Mouse (Mus musculus) MEL (cell line): Measurements from ENCODE around the gene Lcn2. TPM values are rescaled to one million over a fixed set of nuclear protein-coding genes. Genes with fewer than 3 reads are reported as not detected.

Experiments
- DNase-seq: peaks from one replicate; pipeline ENCODE4 v3.0.0; 2011; ENCODE audit warnings: low read depth, low spot score
- H3K27ac ChIP-seq: 2 replicates; pipeline ENCODE4 v1.5.1; 2012; ENCODE audit warnings: low read depth, mild to moderate bottlenecking, control low read depth, low read length, moderate library complexity; ENCODE audit not compliant: control insufficient read depth
- H3K27me3 ChIP-seq, 2 experiments: fragments of 150-350 bp in 1 of 2; sonication (generic) in 1 of 2; 2 replicates each; pipeline ENCODE4 v1.6.1; 2012; ENCODE audit warnings: low read length in 2 of 2, mild to moderate bottlenecking in 2 of 2, improper control_type of control experiment in 1 of 2, moderate library complexity in 1 of 2; ENCODE audit not compliant: insufficient read depth in 2 of 2, control insufficient read depth in 1 of 2
- H3K36me3 ChIP-seq, 2 experiments: 2 replicates each; pipeline ENCODE4 v1.6.1; 2012 to 2014; ENCODE audit warnings: low read length in 2 of 2, improper control_type of control experiment in 1 of 2, inconsistent platforms in 1 of 2, mild to moderate bottlenecking in 1 of 2; ENCODE audit not compliant: insufficient read depth in 2 of 2, control insufficient read depth in 1 of 2
- H3K4me1 ChIP-seq, 2 experiments: fragments of 150-350 bp in 1 of 2; sonication (generic) in 1 of 2; 2 replicates each; pipeline ENCODE4 v1.6.1; 2012; ENCODE audit warnings: low read length in 2 of 2, improper control_type of control experiment in 1 of 2, mild to moderate bottlenecking in 1 of 2; ENCODE audit not compliant: insufficient read depth in 2 of 2, control insufficient read depth in 1 of 2
- H3K4me3 ChIP-seq, 2 experiments: fragments of 150-350 bp in 1 of 2; sonication (generic) in 1 of 2; 2 replicates each; pipeline ENCODE4 v1.5.1; 2012; ENCODE audit warnings: low read depth in 2 of 2, low read length in 2 of 2, mild to moderate bottlenecking in 2 of 2, moderate library complexity in 2 of 2, control low read depth in 1 of 2, improper control_type of control experiment in 1 of 2; ENCODE audit not compliant: control insufficient read depth in 1 of 2, insufficient read depth in 1 of 2
- H3K79me2 ChIP-seq: 2 replicates; pipeline ENCODE4 v1.6.1; 2012; ENCODE audit warnings: mild to moderate bottlenecking, low read length, moderate library complexity; ENCODE audit not compliant: control insufficient read depth, poor library complexity, insufficient read depth
- H3K9ac ChIP-seq: 2 replicates; pipeline ENCODE4 v1.6.1; 2012; ENCODE audit warnings: low read depth, mild to moderate bottlenecking, control low read depth, low read length, moderate library complexity; ENCODE audit not compliant: control insufficient read depth, poor library complexity, severe bottlenecking
- H3K9me3 ChIP-seq: fragments of 150-350 bp; sonication (generic); replicated peaks from 2 replicates; pipeline ENCODE4 v1.6.1; 2012; ENCODE audit warnings: mild to moderate bottlenecking, low read length, improper control_type of control experiment, moderate library complexity; ENCODE audit not compliant: insufficient read depth
- CHD1 ChIP-seq: IDR thresholded peaks from 2 replicates; pipeline ENCODE4 v1.6.1; 2012; ENCODE audit warnings: low read depth, mild to moderate bottlenecking, inconsistent platforms, low read length, improper control_type of control experiment
- CHD2 ChIP-seq: IDR thresholded peaks from 2 replicates; pipeline ENCODE4 v1.6.1; 2011; ENCODE audit warnings: low read length, improper control_type of control experiment
- CTCF ChIP-seq, 3 experiments: IDR thresholded peaks in 2 of 3; conservative IDR thresholded peaks in 1 of 3; 2 replicates each; pipeline ENCODE4 v1.5.1; 2011 to 2012; ENCODE audit warnings: low read length in 3 of 3, low read depth in 2 of 3, mild to moderate bottlenecking in 2 of 3, improper control_type of control experiment in 1 of 3, inconsistent platforms in 1 of 3, mixed read lengths in 1 of 3, moderate library complexity in 1 of 3; ENCODE audit not compliant: control insufficient read depth in 1 of 3, insufficient read depth in 1 of 3, poor library complexity in 1 of 3, severe bottlenecking in 1 of 3
- E2F4 ChIP-seq: IDR thresholded peaks from 2 replicates; pipeline ENCODE4 v1.6.1; 2011; ENCODE audit warnings: low read depth, low read length, improper control_type of control experiment, borderline replicate concordance
- ELF1 ChIP-seq: IDR thresholded peaks from 2 replicates; pipeline ENCODE4 v1.6.1; 2014; ENCODE audit warnings: low read depth, mild to moderate bottlenecking, inconsistent platforms, low read length, improper control_type of control experiment, moderate library complexity
- EP300 ChIP-seq, 2 experiments: IDR thresholded peaks; 2 replicates each; pipeline ENCODE4 v1.6.1; 2011; ENCODE audit warnings: improper control_type of control experiment in 2 of 2, low read length in 2 of 2, low read depth in 1 of 2, mild to moderate bottlenecking in 1 of 2
- ETS1 ChIP-seq: IDR thresholded peaks from 2 replicates; pipeline ENCODE4 v1.6.1; 2012; ENCODE audit warnings: low read depth, mild to moderate bottlenecking, inconsistent platforms, low read length, improper control_type of control experiment, moderate library complexity
- GABPA ChIP-seq: IDR thresholded peaks from 2 replicates; pipeline ENCODE4 v1.6.1; 2012; ENCODE audit warnings: low read depth, mild to moderate bottlenecking, inconsistent platforms, low read length, improper control_type of control experiment, moderate library complexity
- GATA1 ChIP-seq: IDR thresholded peaks from 2 replicates; pipeline ENCODE4 v1.6.1; 2011; ENCODE audit warnings: low read depth, low read length, improper control_type of control experiment
- HCFC1 ChIP-seq: IDR thresholded peaks from 2 replicates; pipeline ENCODE4 v1.6.1; 2012; ENCODE audit warnings: low read depth, mild to moderate bottlenecking, inconsistent platforms, low read length, improper control_type of control experiment, moderate library complexity
- JUND ChIP-seq: IDR thresholded peaks from 2 replicates; pipeline ENCODE4 v1.6.1; 2011; ENCODE audit warnings: low read depth, mild to moderate bottlenecking, improper control_type of control experiment, low read length
- KAT2A ChIP-seq: conservative IDR thresholded peaks from 2 replicates; pipeline ENCODE4 v1.6.1; 2012; ENCODE audit warnings: low read depth, low read length, improper control_type of control experiment, inconsistent platforms
- MAFK ChIP-seq: IDR thresholded peaks from 2 replicates; pipeline ENCODE4 v1.6.1; 2011; ENCODE audit warnings: low read depth, mild to moderate bottlenecking, low read length, improper control_type of control experiment, borderline replicate concordance
- MAZ ChIP-seq: IDR thresholded peaks from 2 replicates; pipeline ENCODE4 v1.6.1; 2012; ENCODE audit warnings: low read depth, mild to moderate bottlenecking, inconsistent platforms, low read length, improper control_type of control experiment
- MEF2A ChIP-seq: IDR thresholded peaks from 2 replicates; pipeline ENCODE4 v1.6.1; 2014; ENCODE audit warnings: low read depth, mild to moderate bottlenecking, inconsistent platforms, low read length, improper control_type of control experiment; ENCODE audit not compliant: poor library complexity, insufficient replicate concordance, severe bottlenecking; ENCODE audit errors: extremely low read depth
- MXI1 ChIP-seq: IDR thresholded peaks from 2 replicates; pipeline ENCODE4 v1.6.1; 2011; ENCODE audit warnings: mild to moderate bottlenecking, low read depth, low read length, improper control_type of control experiment
- MYB ChIP-seq: IDR thresholded peaks from 2 replicates; pipeline ENCODE4 v1.6.1; 2011; ENCODE audit warnings: mild to moderate bottlenecking, low read depth, low read length, improper control_type of control experiment
- MYC ChIP-seq: IDR thresholded peaks from 2 replicates; pipeline ENCODE4 v1.6.1; 2011; ENCODE audit warnings: low read depth, mild to moderate bottlenecking, low read length, improper control_type of control experiment, moderate library complexity
- POLR2A ChIP-seq, 2 experiments: IDR thresholded peaks; 2 replicates each; pipeline ENCODE4 v1.6.1; 2011 to 2012; ENCODE audit warnings: low read length in 2 of 2, mild to moderate bottlenecking in 2 of 2, control low read depth in 1 of 2, improper control_type of control experiment in 1 of 2, low read depth in 1 of 2, moderate library complexity in 1 of 2; ENCODE audit not compliant: control insufficient read depth in 1 of 2, insufficient read depth in 1 of 2, poor library complexity in 1 of 2
- POLR2AphosphoS2 ChIP-seq: IDR thresholded peaks from 2 replicates; pipeline ENCODE4 v1.6.1; 2011; ENCODE audit warnings: low read length, improper control_type of control experiment
- POLR2AphosphoS5 ChIP-seq: IDR thresholded peaks from 2 replicates; pipeline ENCODE4 v1.6.1; 2012; ENCODE audit warnings: low read depth, borderline replicate concordance, mild to moderate bottlenecking, inconsistent platforms, low read length, moderate library complexity, mixed read lengths
- RAD21 ChIP-seq: IDR thresholded peaks from 2 replicates; pipeline ENCODE4 v1.6.1; 2011; ENCODE audit warnings: mild to moderate bottlenecking, low read depth, low read length, improper control_type of control experiment
- SMC3 ChIP-seq: IDR thresholded peaks from 2 replicates; pipeline ENCODE4 v1.6.1; 2011; ENCODE audit warnings: low read depth, low read length, improper control_type of control experiment
- UBTF ChIP-seq: IDR thresholded peaks from 2 replicates; pipeline ENCODE4 v1.6.1; 2012; ENCODE audit warnings: low read depth, mild to moderate bottlenecking, inconsistent platforms, low read length, improper control_type of control experiment, moderate library complexity, borderline replicate concordance; ENCODE audit not compliant: insufficient read depth
- USF1 ChIP-seq: IDR thresholded peaks from 2 replicates; pipeline ENCODE4 v1.6.1; 2014; ENCODE audit warnings: low read depth, mild to moderate bottlenecking, inconsistent platforms, low read length, improper control_type of control experiment, moderate library complexity
- ZC3H11A ChIP-seq: IDR thresholded peaks from 2 replicates; pipeline ENCODE4 v1.6.1; 2012; ENCODE audit warnings: low read depth, mild to moderate bottlenecking, inconsistent platforms, low read length, improper control_type of control experiment
- ZKSCAN1 ChIP-seq: IDR thresholded peaks from 2 replicates; pipeline ENCODE4 v1.6.1; 2012; ENCODE audit warnings: low read depth, mild to moderate bottlenecking, inconsistent platforms, low read length, improper control_type of control experiment, moderate library complexity
- ZMIZ1 ChIP-seq: IDR thresholded peaks from 2 replicates; pipeline ENCODE4 v1.6.1; 2012; ENCODE audit warnings: low read depth, mild to moderate bottlenecking, inconsistent platforms, low read length, improper control_type of control experiment, moderate library complexity
- polyA plus RNA-seq, 2 experiments: library from polyadenylated mRNA; stranded (reverse) in 1 of 2; unstranded in 1 of 2; fragments of >175 nt in 1 of 2; fragments of >200 nt in 1 of 2; gene quantifications; 2 replicates each; pipeline versions ENCODE4 v1.2.1 to v1.2.4; 2012; ENCODE audit warnings: low replicate concordance in 2 of 2, low read depth in 1 of 2; ENCODE audit not compliant: insufficient read length in 2 of 2, insufficient read depth in 1 of 2, missing spikeins in 1 of 2
- total RNA-seq: library from RNA; depleted of rRNA; stranded (reverse); fragments of 300-350 nt; gene quantifications from 2 replicates; pipeline ENCODE4 v1.2.3, GENCODE M21; 2012

Gene Lcn2
- total and polyA plus RNA-seq, 3 experiments = not detected

DNA sequence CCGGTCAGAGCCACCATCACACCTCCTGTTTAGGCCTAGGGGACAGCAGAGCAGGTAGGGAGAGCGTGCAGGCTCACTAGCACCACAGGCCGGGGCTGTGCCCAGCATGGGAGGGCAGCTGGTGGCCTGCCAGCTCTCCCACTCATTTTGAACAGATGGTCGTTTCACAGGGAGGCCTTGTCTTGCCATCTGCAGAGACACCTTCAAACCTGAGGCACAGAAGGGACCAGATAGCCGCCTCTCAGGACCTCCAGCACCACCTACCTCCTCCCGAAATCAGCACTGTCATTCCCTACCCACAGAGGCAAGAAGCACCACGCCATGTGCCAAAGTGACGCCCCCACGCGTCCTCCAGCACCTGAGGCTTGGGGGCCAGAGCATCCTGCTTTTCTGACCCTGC, 44.0 kb downstream of the Lcn2 start:
- Histone ChIP-seq H3K27ac (no peak overlapping the region), H3K9me3 (no peaks in the 10 kb centered on the region), H3K4me3 (no peak overlapping the region), H3K79me2 (no peaks in the 10 kb centered on the region), H3K4me1 (no peaks in the 10 kb centered on the region), H3K9ac (no peak overlapping the region), H3K36me3 (no peaks in the 10 kb centered on the region), H3K27me3 (no peaks in the 10 kb centered on the region)
- TF ChIP-seq ZC3H11A (no peak), CTCF (IDR thresholded peaks at IDR 0.05 in 2 of 3, conservative IDR thresholded peaks at IDR 0.05 in 1 of 3; ENCODE audit: control insufficient read depth in 1 of 3, insufficient read depth in 1 of 3, low read depth in 2 of 3, low read length in 3 of 3, poor library complexity in 1 of 3, severe bottlenecking in 1 of 3) (no peak), ELF1 (no peak), E2F4 (no peak), HCFC1 (no peak), MYC (no peak), POLR2A (IDR thresholded peaks at IDR 0.05; ENCODE audit: control insufficient read depth in 1 of 2, insufficient read depth in 1 of 2, low read depth in 1 of 2, low read length in 2 of 2, poor library complexity in 1 of 2) (no peak), USF1 (no peak), MYB (no peak), SMC3 (no peak), RAD21 (no peak), EP300 (IDR thresholded peaks at IDR 0.05; ENCODE audit: low read depth in 1 of 2, low read length in 2 of 2) (no peak), ZMIZ1 (no peak), GABPA (no peak), CHD2 (no peak), MAZ (no peak)
- DNase-seq = no peak

DNA sequence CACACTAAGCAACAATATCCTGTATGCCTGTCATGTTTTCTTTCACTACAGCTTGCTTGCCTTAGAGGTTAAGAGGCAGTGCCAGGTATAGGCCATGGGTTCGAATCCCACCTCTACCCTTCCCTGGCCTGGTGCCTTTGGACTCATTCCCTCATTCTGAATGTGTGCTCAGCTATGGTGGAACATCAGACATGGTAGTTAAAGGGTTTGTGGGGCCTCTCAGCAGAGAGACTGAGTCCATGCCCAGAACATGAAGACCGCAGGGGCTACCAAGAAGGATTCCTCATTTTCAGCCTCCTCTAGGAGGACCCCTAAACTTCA, 44.7 kb downstream of the Lcn2 start:
- no peak for DNase-seq
- H3K9ac ChIP-seq = no peak overlapping the region
- no peaks in the 10 kb centered on the region for H3K27me3 ChIP-seq
- TF ChIP-seq POLR2AphosphoS2 (no peak), E2F4 (no peak), RAD21 (no peak), ETS1 (no peak), MAFK (no peak), UBTF (no peak), POLR2AphosphoS5 (no peak), KAT2A (no peak), MAZ (no peak), MEF2A (no peak), CHD1 (no peak), JUND (no peak), CHD2 (no peak), POLR2A (IDR thresholded peaks at IDR 0.05; ENCODE audit: control insufficient read depth in 1 of 2, insufficient read depth in 1 of 2, low read depth in 1 of 2, low read length in 2 of 2, poor library complexity in 1 of 2) (no peak), MXI1 (no peak), ZKSCAN1 (no peak), MYC (no peak), USF1 (no peak), GATA1 (no peak), HCFC1 (no peak)
- H3K36me3 ChIP-seq = no peaks in the 10 kb centered on the region
- H3K4me1 ChIP-seq = no peaks in the 10 kb centered on the region
- no peaks in the 10 kb centered on the region for H3K79me2 ChIP-seq
- H3K9me3 ChIP-seq = no peaks in the 10 kb centered on the region
- H3K27ac ChIP-seq = no peak overlapping the region
- H3K4me3 ChIP-seq = no peak overlapping the region
